Mouse (Mus musculus) MEL (cell line): Measurements from ENCODE around the gene Oxsr1. TPM values are rescaled to one million over a fixed set of nuclear protein-coding genes. Genes with fewer than 3 reads are reported as not detected.

Experiments used
- DNase-seq: peaks from one replicate; pipeline ENCODE4 v3.0.0; 2011; ENCODE audit warnings: low read depth, low spot score
- H3K27ac ChIP-seq: 2 replicates; pipeline ENCODE4 v1.5.1; 2012; ENCODE audit warnings: low read depth, mild to moderate bottlenecking, control low read depth, low read length, moderate library complexity; ENCODE audit not compliant: control insufficient read depth
- H3K27me3 ChIP-seq, 2 experiments: fragments of 150-350 bp in 1 of 2; sonication (generic) in 1 of 2; 2 replicates each; pipeline ENCODE4 v1.6.1; 2012; ENCODE audit warnings: low read length in 2 of 2, mild to moderate bottlenecking in 2 of 2, improper control_type of control experiment in 1 of 2, moderate library complexity in 1 of 2; ENCODE audit not compliant: insufficient read depth in 2 of 2, control insufficient read depth in 1 of 2
- H3K36me3 ChIP-seq, 2 experiments: 2 replicates each; pipeline ENCODE4 v1.6.1; 2012 to 2014; ENCODE audit warnings: low read length in 2 of 2, improper control_type of control experiment in 1 of 2, inconsistent platforms in 1 of 2, mild to moderate bottlenecking in 1 of 2; ENCODE audit not compliant: insufficient read depth in 2 of 2, control insufficient read depth in 1 of 2
- H3K4me1 ChIP-seq, 2 experiments: fragments of 150-350 bp in 1 of 2; sonication (generic) in 1 of 2; 2 replicates each; pipeline ENCODE4 v1.6.1; 2012; ENCODE audit warnings: low read length in 2 of 2, improper control_type of control experiment in 1 of 2, mild to moderate bottlenecking in 1 of 2; ENCODE audit not compliant: insufficient read depth in 2 of 2, control insufficient read depth in 1 of 2
- H3K4me3 ChIP-seq, 2 experiments: fragments of 150-350 bp in 1 of 2; sonication (generic) in 1 of 2; 2 replicates each; pipeline ENCODE4 v1.5.1; 2012; ENCODE audit warnings: low read depth in 2 of 2, low read length in 2 of 2, mild to moderate bottlenecking in 2 of 2, moderate library complexity in 2 of 2, control low read depth in 1 of 2, improper control_type of control experiment in 1 of 2; ENCODE audit not compliant: control insufficient read depth in 1 of 2, insufficient read depth in 1 of 2
- H3K79me2 ChIP-seq: 2 replicates; pipeline ENCODE4 v1.6.1; 2012; ENCODE audit warnings: mild to moderate bottlenecking, low read length, moderate library complexity; ENCODE audit not compliant: control insufficient read depth, poor library complexity, insufficient read depth
- H3K9ac ChIP-seq: 2 replicates; pipeline ENCODE4 v1.6.1; 2012; ENCODE audit warnings: low read depth, mild to moderate bottlenecking, control low read depth, low read length, moderate library complexity; ENCODE audit not compliant: control insufficient read depth, poor library complexity, severe bottlenecking
- H3K9me3 ChIP-seq: fragments of 150-350 bp; sonication (generic); replicated peaks from 2 replicates; pipeline ENCODE4 v1.6.1; 2012; ENCODE audit warnings: mild to moderate bottlenecking, low read length, improper control_type of control experiment, moderate library complexity; ENCODE audit not compliant: insufficient read depth
- CHD2 ChIP-seq: IDR thresholded peaks from 2 replicates; pipeline ENCODE4 v1.6.1; 2011; ENCODE audit warnings: low read length, improper control_type of control experiment
- EP300 ChIP-seq, 2 experiments: IDR thresholded peaks; 2 replicates each; pipeline ENCODE4 v1.6.1; 2011; ENCODE audit warnings: improper control_type of control experiment in 2 of 2, low read length in 2 of 2, low read depth in 1 of 2, mild to moderate bottlenecking in 1 of 2
- GABPA ChIP-seq: IDR thresholded peaks from 2 replicates; pipeline ENCODE4 v1.6.1; 2012; ENCODE audit warnings: low read depth, mild to moderate bottlenecking, inconsistent platforms, low read length, improper control_type of control experiment, moderate library complexity
- GATA1 ChIP-seq: IDR thresholded peaks from 2 replicates; pipeline ENCODE4 v1.6.1; 2011; ENCODE audit warnings: low read depth, low read length, improper control_type of control experiment
- JUND ChIP-seq: IDR thresholded peaks from 2 replicates; pipeline ENCODE4 v1.6.1; 2011; ENCODE audit warnings: low read depth, mild to moderate bottlenecking, improper control_type of control experiment, low read length
- MAFK ChIP-seq: IDR thresholded peaks from 2 replicates; pipeline ENCODE4 v1.6.1; 2011; ENCODE audit warnings: low read depth, mild to moderate bottlenecking, low read length, improper control_type of control experiment, borderline replicate concordance
- MAX ChIP-seq: IDR thresholded peaks from 2 replicates; pipeline ENCODE4 v1.6.1; 2011; ENCODE audit warnings: low read length, improper control_type of control experiment
- MAZ ChIP-seq: IDR thresholded peaks from 2 replicates; pipeline ENCODE4 v1.6.1; 2012; ENCODE audit warnings: low read depth, mild to moderate bottlenecking, inconsistent platforms, low read length, improper control_type of control experiment
- MEF2A ChIP-seq: IDR thresholded peaks from 2 replicates; pipeline ENCODE4 v1.6.1; 2014; ENCODE audit warnings: low read depth, mild to moderate bottlenecking, inconsistent platforms, low read length, improper control_type of control experiment; ENCODE audit not compliant: poor library complexity, insufficient replicate concordance, severe bottlenecking; ENCODE audit errors: extremely low read depth
- MYB ChIP-seq: IDR thresholded peaks from 2 replicates; pipeline ENCODE4 v1.6.1; 2011; ENCODE audit warnings: mild to moderate bottlenecking, low read depth, low read length, improper control_type of control experiment
- MYC ChIP-seq: IDR thresholded peaks from 2 replicates; pipeline ENCODE4 v1.6.1; 2011; ENCODE audit warnings: low read depth, mild to moderate bottlenecking, low read length, improper control_type of control experiment, moderate library complexity
- POLR2A ChIP-seq, 2 experiments: IDR thresholded peaks; 2 replicates each; pipeline ENCODE4 v1.6.1; 2011 to 2012; ENCODE audit warnings: low read length in 2 of 2, mild to moderate bottlenecking in 2 of 2, control low read depth in 1 of 2, improper control_type of control experiment in 1 of 2, low read depth in 1 of 2, moderate library complexity in 1 of 2; ENCODE audit not compliant: control insufficient read depth in 1 of 2, insufficient read depth in 1 of 2, poor library complexity in 1 of 2
- POLR2AphosphoS2 ChIP-seq: IDR thresholded peaks from 2 replicates; pipeline ENCODE4 v1.6.1; 2011; ENCODE audit warnings: low read length, improper control_type of control experiment
- RCOR1 ChIP-seq: IDR thresholded peaks from 2 replicates; pipeline ENCODE4 v1.6.1; 2012; ENCODE audit warnings: low read depth, mild to moderate bottlenecking, inconsistent platforms, low read length, improper control_type of control experiment
- SMC3 ChIP-seq: IDR thresholded peaks from 2 replicates; pipeline ENCODE4 v1.6.1; 2011; ENCODE audit warnings: low read depth, low read length, improper control_type of control experiment
- TAL1 ChIP-seq: IDR thresholded peaks from 2 replicates; pipeline ENCODE4 v1.6.1; 2012; ENCODE audit warnings: mild to moderate bottlenecking, inconsistent platforms, low read length, moderate library complexity, mixed read lengths
- TBP ChIP-seq: IDR thresholded peaks from 2 replicates; pipeline ENCODE4 v1.8.0; 2011; ENCODE audit warnings: low read depth, low read length, improper control_type of control experiment
- UBTF ChIP-seq: IDR thresholded peaks from 2 replicates; pipeline ENCODE4 v1.6.1; 2012; ENCODE audit warnings: low read depth, mild to moderate bottlenecking, inconsistent platforms, low read length, improper control_type of control experiment, moderate library complexity, borderline replicate concordance; ENCODE audit not compliant: insufficient read depth
- USF2 ChIP-seq, 2 experiments: IDR thresholded peaks; 2 replicates each; pipeline ENCODE4 v1.6.1; 2011 to 2012; ENCODE audit warnings: improper control_type of control experiment in 2 of 2, low read length in 2 of 2, borderline replicate concordance in 1 of 2, inconsistent platforms in 1 of 2, low read depth in 1 of 2, mild to moderate bottlenecking in 1 of 2; ENCODE audit not compliant: insufficient read depth in 1 of 2
- ZC3H11A ChIP-seq: IDR thresholded peaks from 2 replicates; pipeline ENCODE4 v1.6.1; 2012; ENCODE audit warnings: low read depth, mild to moderate bottlenecking, inconsistent platforms, low read length, improper control_type of control experiment
- ZMIZ1 ChIP-seq: IDR thresholded peaks from 2 replicates; pipeline ENCODE4 v1.6.1; 2012; ENCODE audit warnings: low read depth, mild to moderate bottlenecking, inconsistent platforms, low read length, improper control_type of control experiment, moderate library complexity
- polyA plus RNA-seq, 2 experiments: library from polyadenylated mRNA; stranded (reverse) in 1 of 2; unstranded in 1 of 2; fragments of >175 nt in 1 of 2; fragments of >200 nt in 1 of 2; gene quantifications; 2 replicates each; pipeline versions ENCODE4 v1.2.1 to v1.2.4; 2012; ENCODE audit warnings: low replicate concordance in 2 of 2, low read depth in 1 of 2; ENCODE audit not compliant: insufficient read length in 2 of 2, insufficient read depth in 1 of 2, missing spikeins in 1 of 2
- total RNA-seq: library from RNA; depleted of rRNA; stranded (reverse); fragments of 300-350 nt; gene quantifications from 2 replicates; pipeline ENCODE4 v1.2.3, GENCODE M21; 2012

The Oxsr1 gene
- total and polyA plus RNA-seq, 3 experiments, result 25.6 to 304 (median 37.6) TPM

DNA sequence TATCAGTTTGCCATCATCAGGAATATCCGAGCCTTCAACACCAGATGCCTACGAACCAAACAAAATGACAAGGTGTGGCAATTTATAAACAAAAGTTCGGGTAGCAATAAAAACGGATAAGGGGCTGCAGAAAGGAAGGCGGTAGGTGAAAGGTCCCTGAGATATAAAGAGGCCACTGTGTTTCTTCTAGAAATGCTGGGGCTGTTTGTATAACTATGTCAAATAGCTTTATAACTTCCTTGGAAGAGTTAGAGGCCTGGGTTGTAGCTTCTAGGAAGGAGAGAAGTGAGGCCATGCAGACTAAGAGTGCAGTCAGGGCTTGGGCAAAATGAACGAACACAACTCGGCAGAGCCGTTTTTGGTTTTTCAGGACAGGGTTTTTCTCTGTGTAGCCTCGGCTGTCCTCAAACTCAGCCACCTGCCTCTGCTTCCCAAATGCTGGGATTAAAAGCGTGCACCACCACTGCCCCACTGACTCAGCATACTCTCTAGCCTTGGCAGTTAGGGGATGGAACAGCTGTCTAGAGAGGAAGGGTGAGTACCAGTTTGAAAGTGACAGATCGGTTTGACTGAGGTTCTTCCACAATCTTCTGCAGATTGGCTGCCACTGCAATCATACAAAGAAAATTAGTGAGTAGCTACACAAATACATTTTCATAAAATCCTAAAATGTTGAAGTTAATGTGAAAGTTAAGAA is 80.9 kb downstream of the Oxsr1 start:
- TF ChIP-seq MAX, result no peak
- no peak for TF ChIP-seq UBTF
- no peak for TF ChIP-seq GATA1
- TF ChIP-seq MAZ, result no peak
- Histone ChIP-seq H3K9ac (no peak overlapping the region), H3K36me3 (peaks cover 0 to 13% of the 10 kb centered on the region in 2 experiments; a peak in 2 of 4 replicates), H3K4me1 (no peaks in the 10 kb centered on the region), H3K79me2 (no peaks in the 10 kb centered on the region), H3K9me3 (no peaks in the 10 kb centered on the region), H3K27me3 (no peaks in the 10 kb centered on the region), H3K4me3 (no peak overlapping the region), H3K27ac (no peak overlapping the region)
- no peak for DNase-seq

DNA sequence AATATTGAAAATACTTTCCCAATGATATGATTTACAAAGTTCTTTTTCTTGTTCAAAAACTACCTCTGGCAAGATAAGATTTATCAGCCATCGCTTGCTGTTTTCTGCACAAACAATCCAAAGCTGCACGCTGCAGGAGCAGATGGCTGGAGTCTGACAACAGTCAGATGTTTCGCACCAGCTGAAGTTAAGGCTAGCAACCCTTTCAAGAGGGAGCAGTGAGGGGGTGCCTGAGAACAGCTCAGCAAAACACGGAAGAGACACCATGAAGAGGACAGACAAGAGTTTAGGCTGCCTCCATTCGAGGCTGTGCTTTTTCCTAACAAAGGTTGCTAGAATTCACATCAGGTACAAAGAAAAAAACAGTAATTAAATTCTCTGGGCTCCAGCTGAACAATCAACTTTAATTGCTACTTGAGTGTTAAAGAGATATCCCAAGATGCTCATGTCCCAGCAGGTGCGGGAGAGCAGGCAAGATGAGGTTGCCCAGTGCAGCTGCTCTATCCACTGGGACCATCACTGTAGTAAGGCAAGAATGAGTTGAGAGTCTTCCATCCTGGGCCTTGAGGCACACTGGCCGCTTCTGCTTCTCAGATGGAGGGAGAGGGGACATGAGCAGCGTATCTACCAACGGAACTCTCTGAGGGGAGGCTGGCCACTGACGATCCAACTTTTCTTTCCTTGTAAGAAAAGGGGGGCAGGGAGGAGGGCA is 81.8 kb downstream of the Oxsr1 start:
- Histone ChIP-seq H3K4me1 (no peaks in the 10 kb centered on the region), H3K79me2 (no peaks in the 10 kb centered on the region), H3K27me3 (no peaks in the 10 kb centered on the region), H3K9ac (no peak overlapping the region), H3K27ac (no peak overlapping the region), H3K36me3 (peaks cover 0 to 13% of the 10 kb centered on the region in 2 experiments; a peak in 2 of 4 replicates), H3K4me3 (no peak overlapping the region), H3K9me3 (no peaks in the 10 kb centered on the region)
- no peak for DNase-seq
- no peak for TF ChIP-seq POLR2A (IDR thresholded peaks at IDR 0.05; ENCODE audit: control insufficient read depth in 1 of 2, insufficient read depth in 1 of 2, low read depth in 1 of 2, low read length in 2 of 2, poor library complexity in 1 of 2)
- no peak for TF ChIP-seq SMC3
- TF ChIP-seq GABPA, result no peak
- TF ChIP-seq POLR2AphosphoS2, result no peak
- TF ChIP-seq RCOR1, result no peak
- TF ChIP-seq GATA1, result no peak
- no peak for TF ChIP-seq MAFK
- TF ChIP-seq MEF2A, result no peak
- TF ChIP-seq MYB, result no peak
- no peak for TF ChIP-seq JUND
- TF ChIP-seq UBTF, result no peak
- TF ChIP-seq TAL1, result no peak
- no peak for TF ChIP-seq ZC3H11A
- no peak for TF ChIP-seq USF2 (IDR thresholded peaks at IDR 0.05; ENCODE audit: borderline replicate concordance in 1 of 2, insufficient read depth in 1 of 2, low read depth in 1 of 2, low read length in 2 of 2)
- no peak for TF ChIP-seq ZMIZ1
- TF ChIP-seq TBP, result no peak
- no peak for TF ChIP-seq EP300 (IDR thresholded peaks at IDR 0.05; ENCODE audit: low read depth in 1 of 2, low read length in 2 of 2)
- no peak for TF ChIP-seq CHD2
- no peak for TF ChIP-seq MYC
